Mouse (Mus musculus) large intestine, adult 2 months (tissue): ENCODE data around the gene Brca2. TPM values are rescaled to one million over a fixed set of nuclear protein-coding genes. Genes with fewer than 3 reads are reported as not detected.
"Not testable (repeated sequence)": the region's sequence is repeated elsewhere in the genome, so short reads cannot be mapped to it uniquely, and the experiment has no call there.

Experiments
- DNase-seq: peaks from one replicate; pipeline ENCODE4 v3.0.0-alpha.2; 2012; ENCODE audit warnings: low read depth, low spot score
- WGBS: fragments of 180-500 bp; shearing (Covaris S2); methylation state at CpG from one replicate; pipeline ENCODE4 v1.1.7; 2018; 5-methylcytosine and 5-hydroxymethylcytosine counted together
- polyA plus RNA-seq: library from polyadenylated mRNA; depleted of rRNA; stranded (reverse); fragments of >200 nt; gene quantifications from 2 replicates; pipeline ENCODE4 v1.2.3, GENCODE M21; 2012; rRNA removed

Brca2 gene
- polyA plus RNA-seq, result 2.8 and 4.7 TPM in 2 replicates

- 2% methylated on average over 62 of the region's 63 CpGs for WGBS
- peak; percentile 52 for DNase-seq
Observed at GRCm38 (mm10) chr5:150521937-150522866, at the start of gene Brca2. Brca2 (plus strand) TSS chr5:150522630.

GRCm38 (mm10) chr5:150477364-150477763, 45.1 kb upstream of the Brca2 start:
- DNase-seq, result no peak
- 69% methylated on average over 4 of the region's 4 CpGs for WGBS

GRCm38 (mm10) chr5:150478612-150479011, 43.8 kb upstream of the Brca2 start:
- no peak for DNase-seq
- WGBS, result 50% methylated on average over 4 of the region's 4 CpGs

GRCm38 (mm10) chr5:150485198-150485597, 37.2 kb upstream of the Brca2 start:
- no peak for DNase-seq
- 47% methylated on average over 3 of the region's 3 CpGs for WGBS

GRCm38 (mm10) chr5:150490285-150490684, 32.1 kb upstream of the Brca2 start:
- 82% methylated on average over 3 of the region's 3 CpGs for WGBS
- no peak for DNase-seq

- WGBS, result 58% methylated on average over 8 of the region's 8 CpGs
- no peak for DNase-seq
Observed at GRCm38 (mm10) chr5:150490821-150491220, 31.6 kb upstream of the Brca2 start.

- DNase-seq, result not testable (repeated sequence)
- WGBS, result 94% methylated on average over 4 of the region's 4 CpGs
Observed at GRCm38 (mm10) chr5:150491573-150492173, 30.8 kb upstream of the Brca2 start.

GRCm38 (mm10) chr5:150495792-150496191, 26.6 kb upstream of the Brca2 start:
- WGBS, result 56% methylated on average over 6 of the region's 6 CpGs
- DNase-seq, result no peak

- no peak for DNase-seq
- 76% methylated on average over 6 of the region's 6 CpGs for WGBS
Observed at GRCm38 (mm10) chr5:150510451-150511225, 11.8 kb upstream of the Brca2 start.

GRCm38 (mm10) chr5:150513264-150513663, 9.2 kb upstream of the Brca2 start:
- 80% methylated on average over 4 of the region's 4 CpGs for WGBS
- no peak for DNase-seq

GRCm38 (mm10) chr5:150514027-150514426, 8.4 kb upstream of the Brca2 start:
- DNase-seq, result no peak

GRCm38 (mm10) chr5:150518064-150518463, 4.4 kb upstream of the Brca2 start, which contains the start of gene Zar1l:
Zar1l (minus strand) TSS chr5:150518164.
- 66% methylated on average over 4 of the region's 4 CpGs for WGBS
- DNase-seq, result no peak

More at GRCm38 (mm10) chr5:150514027-150514426, 8.4 kb upstream of the Brca2 start:
- 70% methylated on average over 1 of the region's 1 CpGs for WGBS

GRCm38 (mm10) chr5:150519551-150519950, 2.9 kb upstream of the Brca2 start:
- 83% methylated on average over 1 of the region's 1 CpGs for WGBS
- peak; percentile 28 for DNase-seq

- no peak for DNase-seq
- 2% methylated on average over 11 of the region's 11 CpGs for WGBS
Observed at GRCm38 (mm10) chr5:150522867-150523234, 421 bp downstream of the Brca2 start.

- DNase-seq, result no peak
- 89% methylated on average over 2 of the region's 2 CpGs for WGBS
Observed at GRCm38 (mm10) chr5:150525239-150525638, 2.8 kb downstream of the Brca2 start.

GRCm38 (mm10) chr5:150541302-150541701, 18.9 kb downstream of the Brca2 start:
- 100% methylated on average over 1 of the region's 1 CpGs for WGBS
- no peak for DNase-seq

- WGBS, result 76% methylated on average over 2 of the region's 2 CpGs
- DNase-seq, result no peak
Observed at GRCm38 (mm10) chr5:150543184-150543583, 20.8 kb downstream of the Brca2 start.

GRCm38 (mm10) chr5:150551637-150552036, 29.2 kb downstream of the Brca2 start:
- WGBS, result 44% methylated on average over 3 of the region's 3 CpGs
- no peak for DNase-seq

GRCm38 (mm10) chr5:150559519-150560103, 37.2 kb downstream of the Brca2 start:
- WGBS, result 94% methylated on average over 6 of the region's 6 CpGs
- DNase-seq, result no peak

GRCm38 (mm10) chr5:150560851-150561250, 38.4 kb downstream of the Brca2 start:
- 95% methylated on average over 5 of the region's 5 CpGs for WGBS
- DNase-seq, result no peak
